Mouse (Mus musculus) CH12.LX (cell line): ENCODE measurements around the gene Scaf1. TPM values are rescaled to one million over a fixed set of nuclear protein-coding genes. Genes with fewer than 3 reads are reported as not detected.

Source experiments
- DNase-seq: peaks from one replicate; pipeline ENCODE4 v3.0.0-alpha.2; 2013; ENCODE audit errors: extremely low read depth
- H3K27ac ChIP-seq: 2 replicates; pipeline ENCODE4 v1.5.1; 2012; ENCODE audit warnings: low read depth, mild to moderate bottlenecking, control low read depth, moderate library complexity; ENCODE audit not compliant: insufficient read depth
- H3K27me3 ChIP-seq: replicated peaks from 2 replicates; pipeline ENCODE3; 2012; ENCODE audit warnings: inconsistent platforms
- H3K36me3 ChIP-seq, 2 experiments: replicated peaks in 1 of 2; 2 replicates each; pipeline versions ENCODE3 to v1.6.1; 2012; ENCODE audit warnings: inconsistent platforms in 1 of 2, low read length in 1 of 2, mild to moderate bottlenecking in 1 of 2, mixed read lengths in 1 of 2, moderate library complexity in 1 of 2; ENCODE audit not compliant: control insufficient read depth in 1 of 2, insufficient read depth in 1 of 2
- H3K4me1 ChIP-seq, 2 experiments: 2 replicates each; pipeline ENCODE4 v1.6.1; 2012; ENCODE audit warnings: inconsistent platforms in 1 of 2, moderate library complexity in 1 of 2; ENCODE audit not compliant: insufficient read depth in 2 of 2, control insufficient read depth in 1 of 2
- H3K4me2 ChIP-seq: 2 replicates; pipeline ENCODE4 v1.6.1; 2012; ENCODE audit warnings: low read depth, mild to moderate bottlenecking, control low read depth; ENCODE audit not compliant: poor library complexity, insufficient read depth, severe bottlenecking
- H3K4me3 ChIP-seq, 3 experiments: fragments of 150-350 bp in 1 of 3; sonication (generic) in 1 of 3; replicated peaks in 1 of 3; 2 replicates each; pipeline versions ENCODE3 to v1.5.1; 2011 to 2012; ENCODE audit warnings: low read depth in 2 of 3, low read length in 2 of 3, mild to moderate bottlenecking in 2 of 3, moderate library complexity in 2 of 3, control low read depth in 1 of 3, improper control_type of control experiment in 1 of 3, inconsistent platforms in 1 of 3, mixed read lengths in 1 of 3; ENCODE audit not compliant: poor library complexity in 1 of 3
- H3K79me2 ChIP-seq: replicated peaks from 2 replicates; pipeline ENCODE4 v1.6.1; 2012; ENCODE audit warnings: mild to moderate bottlenecking, moderate library complexity; ENCODE audit not compliant: control insufficient read depth, poor library complexity, insufficient read depth, severe bottlenecking; ENCODE audit errors: extremely low read depth
- H3K9ac ChIP-seq: 2 replicates; pipeline ENCODE4 v1.6.1; 2012; ENCODE audit warnings: low read depth, mild to moderate bottlenecking, control low read depth, moderate library complexity; ENCODE audit not compliant: insufficient read depth
- H3K9me3 ChIP-seq: replicated peaks from 2 replicates; pipeline ENCODE3; 2012; ENCODE audit warnings: low read length, inconsistent platforms, mixed read lengths
- CHD1 ChIP-seq: IDR thresholded peaks from 2 replicates; pipeline ENCODE4 v1.6.1; 2012; ENCODE audit warnings: low read depth, low read length, improper control_type of control experiment, inconsistent platforms
- CHD2 ChIP-seq: IDR thresholded peaks from 2 replicates; pipeline ENCODE4 v1.6.1; 2011; ENCODE audit warnings: low read length, improper control_type of control experiment
- CTCF ChIP-seq, 2 experiments: IDR thresholded peaks in 1 of 2; conservative IDR thresholded peaks in 1 of 2; 2 replicates each; pipeline ENCODE4 v1.5.1; 2011 to 2012; ENCODE audit warnings: low read depth in 2 of 2, low read length in 2 of 2, improper control_type of control experiment in 1 of 2, inconsistent platforms in 1 of 2, mild to moderate bottlenecking in 1 of 2, moderate library complexity in 1 of 2
- ELF1 ChIP-seq: IDR thresholded peaks from 2 replicates; pipeline ENCODE4 v1.6.1; 2014; ENCODE audit warnings: low read depth, mild to moderate bottlenecking, inconsistent platforms, low read length, improper control_type of control experiment
- GABPA ChIP-seq: IDR thresholded peaks from 2 replicates; pipeline ENCODE4 v1.6.1; 2012; ENCODE audit warnings: low read depth, low read length, improper control_type of control experiment, inconsistent platforms; ENCODE audit not compliant: insufficient replicate concordance
- HCFC1 ChIP-seq: IDR thresholded peaks from 2 replicates; pipeline ENCODE4 v1.6.1; 2012; ENCODE audit warnings: low read depth, mild to moderate bottlenecking, inconsistent platforms, low read length, improper control_type of control experiment
- IRF4 ChIP-seq: IDR thresholded peaks from 2 replicates; pipeline ENCODE4 v1.6.1; 2014; ENCODE audit warnings: low read depth, mild to moderate bottlenecking, inconsistent platforms, low read length, improper control_type of control experiment
- KAT2A ChIP-seq: IDR thresholded peaks from 2 replicates; pipeline ENCODE4 v1.6.1; 2012; ENCODE audit warnings: low read length, improper control_type of control experiment, inconsistent platforms; ENCODE audit not compliant: insufficient replicate concordance
- MAX ChIP-seq: IDR thresholded peaks from 2 replicates; pipeline ENCODE4 v1.6.1; 2011; ENCODE audit warnings: low read length, improper control_type of control experiment
- MAZ ChIP-seq: IDR thresholded peaks from 2 replicates; pipeline ENCODE4 v1.6.1; 2012; ENCODE audit warnings: low read depth, mild to moderate bottlenecking, inconsistent platforms, low read length, improper control_type of control experiment, moderate library complexity
- MEF2A ChIP-seq: IDR thresholded peaks from 2 replicates; pipeline ENCODE4 v1.6.1; 2014; ENCODE audit warnings: low read depth, mild to moderate bottlenecking, inconsistent platforms, low read length, improper control_type of control experiment, borderline replicate concordance
- MXI1 ChIP-seq: IDR thresholded peaks from 2 replicates; pipeline ENCODE4 v1.6.1; 2011; ENCODE audit warnings: mild to moderate bottlenecking, low read depth, low read length, improper control_type of control experiment
- MYC ChIP-seq: IDR thresholded peaks from 2 replicates; pipeline ENCODE4 v1.6.1; 2011; ENCODE audit warnings: low read depth, mild to moderate bottlenecking, improper control_type of control experiment, low read length
- NELFE ChIP-seq: IDR thresholded peaks from 2 replicates; pipeline ENCODE4 v1.6.1; 2011; ENCODE audit warnings: low read depth, low read length, improper control_type of control experiment
- NRF1 ChIP-seq: IDR thresholded peaks from 2 replicates; pipeline ENCODE4 v1.6.1; 2014; ENCODE audit warnings: low read depth, mild to moderate bottlenecking, inconsistent platforms, low read length, improper control_type of control experiment, moderate library complexity
- POLR2AphosphoS2 ChIP-seq: IDR thresholded peaks from 2 replicates; pipeline ENCODE4 v1.6.1; 2011; ENCODE audit warnings: low read depth, low read length, improper control_type of control experiment
- RAD21 ChIP-seq: IDR thresholded peaks from 2 replicates; pipeline ENCODE4 v1.6.1; 2011; ENCODE audit warnings: low read depth, mild to moderate bottlenecking, low read length, improper control_type of control experiment, moderate library complexity
- SIN3A ChIP-seq: IDR thresholded peaks from 2 replicates; pipeline ENCODE4 v1.6.1; 2012; ENCODE audit warnings: low read length, improper control_type of control experiment, inconsistent platforms
- SMC3 ChIP-seq: IDR thresholded peaks from 2 replicates; pipeline ENCODE4 v1.6.1; 2011; ENCODE audit warnings: low read depth, low read length, improper control_type of control experiment
- TCF12 ChIP-seq: IDR thresholded peaks from 2 replicates; pipeline ENCODE4 v1.6.1; 2014; ENCODE audit warnings: low read depth, mild to moderate bottlenecking, inconsistent platforms, low read length, improper control_type of control experiment
- UBTF ChIP-seq: IDR thresholded peaks from 2 replicates; pipeline ENCODE4 v1.6.1; 2012; ENCODE audit warnings: low read depth, mild to moderate bottlenecking, inconsistent platforms, low read length, improper control_type of control experiment, moderate library complexity
- USF2 ChIP-seq: conservative IDR thresholded peaks from 2 replicates; pipeline ENCODE4 v1.6.1; 2011; ENCODE audit warnings: low read depth, low read length, improper control_type of control experiment
- ZKSCAN1 ChIP-seq: IDR thresholded peaks from 2 replicates; pipeline ENCODE4 v1.6.1; 2012; ENCODE audit warnings: low read depth, inconsistent platforms, low read length, improper control_type of control experiment, borderline replicate concordance
- ZNF384 ChIP-seq: IDR thresholded peaks from 2 replicates; pipeline ENCODE4 v1.6.1; 2012; ENCODE audit warnings: low read depth, low read length, improper control_type of control experiment, inconsistent platforms
- dilution Hi-C: fragments of 300-500 bp; cut with MboI; formaldehyde crosslinking; loops from 2 replicates; pipeline ENCODE4 v1.14.3; 2020; ENCODE audit warnings: low sequenced_read_pairs; ENCODE audit not compliant: extremely low pct_unique_long_range_greater_than_20kb, extremely low pct_ligation_motif_present
- in situ Hi-C: fragments of 300-500 bp; cut with MboI; formaldehyde crosslinking; loops from 3 replicates; pipeline ENCODE4 v1.14.3; 2019; ENCODE audit warnings: low sequenced_read_pairs, low pct_ligation_motif_present, low pct_unique_long_range_greater_than_20kb, mixed read lengths
- polyA plus RNA-seq: library from polyadenylated mRNA; unstranded; fragments of >175 nt; gene quantifications from 2 replicates; pipeline ENCODE4 v1.2.1, GENCODE M21; 2012; ENCODE audit warnings: low read depth; ENCODE audit not compliant: insufficient read length
- total RNA-seq, 2 experiments: library from RNA; depleted of rRNA; stranded (reverse); fragments of 300-350 nt in 1 of 2; fragments of >200 nt in 1 of 2; gene quantifications; 2 replicates each; pipeline ENCODE4 v1.2.3; 2012 to 2014

Scaf1 gene
- total and polyA plus RNA-seq, 3 experiments: 5.4 to 41.9 (median 18.2) TPM

GRCm38 (mm10) chr7:44955628-44956027 lies 60.5 kb downstream of the Scaf1 start:
- H3K79me2 ChIP-seq: no peaks in the 10 kb centered on the region
- TF ChIP-seq GABPA (no peak), MAZ (no peak), CTCF (conservative IDR thresholded peaks at IDR 0.05 in 1 of 2, IDR thresholded peaks at IDR 0.05 in 1 of 2; ENCODE audit: low read depth in 2 of 2, low read length in 2 of 2) (peak; percentile 25 to 73; a peak in 2 of 4 replicates), MYC (no peak), HCFC1 (no peak), MXI1 (no peak), IRF4 (no peak), TCF12 (no peak), SMC3 (peak; percentile 58), UBTF (no peak), POLR2AphosphoS2 (no peak), NRF1 (no peak), ELF1 (no peak), RAD21 (peak; percentile 64)
- no peak overlapping the region for H3K27ac ChIP-seq
- H3K27me3 ChIP-seq: peaks cover 19% of the 10 kb centered on the region
- no peaks in the 10 kb centered on the region for H3K9me3 ChIP-seq
- no peak for DNase-seq
- H3K36me3 ChIP-seq: peaks cover 0 to 30% of the 10 kb centered on the region in 2 experiments
- in situ Hi-C loops (loop anchor here (10.0 kb wide), 2 partner anchors 101 to 211 kb away; partner anchors contain the start of genes Pnkp and Vrk3), dilution Hi-C loops (no loop called here)
- no peak overlapping the region for H3K4me3 ChIP-seq
- peaks cover 6 to 26% of the 10 kb centered on the region in 2 experiments for H3K4me1 ChIP-seq
- no peak overlapping the region for H3K9ac ChIP-seq
- no peak overlapping the region for H3K4me2 ChIP-seq

GRCm38 (mm10) chr7:44954091-44954885 lies 61.9 kb downstream of the Scaf1 start:
- Histone ChIP-seq H3K27ac (no peak overlapping the region), H3K9me3 (no peaks in the 10 kb centered on the region), H3K27me3 (peaks cover 32% of the 10 kb centered on the region), H3K36me3 (peaks cover 0 to 20% of the 10 kb centered on the region in 2 experiments), H3K79me2 (no peaks in the 10 kb centered on the region), H3K4me3 (no peak overlapping the region), H3K4me1 (peaks cover 3 to 16% of the 10 kb centered on the region in 2 experiments; a peak in 3 of 4 replicates), H3K9ac (no peak overlapping the region), H3K4me2 (no peak overlapping the region)
- dilution Hi-C loops: no loop called here
- DNase-seq: no peak
- in situ Hi-C loops: loop anchor here (10.0 kb wide), 2 partner anchors 99 to 209 kb away; partner anchors contain the start of genes Pnkp and Vrk3
- TF ChIP-seq MEF2A (no peak), IRF4 (no peak), POLR2AphosphoS2 (no peak), ZNF384 (no peak), USF2 (no peak), TCF12 (no peak), CHD1 (no peak), ZKSCAN1 (no peak), CHD2 (no peak), MYC (no peak), GABPA (no peak), CTCF (conservative IDR thresholded peaks at IDR 0.05 in 1 of 2, IDR thresholded peaks at IDR 0.05 in 1 of 2; ENCODE audit: low read depth in 2 of 2, low read length in 2 of 2) (no peak), NELFE (no peak), KAT2A (no peak), ELF1 (no peak), SIN3A (no peak), MAX (no peak), MXI1 (no peak)
